Mouse (Mus musculus): Measurements from ENCODE around the gene Nfkb2. TPM values are rescaled to one million over a fixed set of nuclear protein-coding genes. Genes with fewer than 3 reads are reported as not detected.

Gene Nfkb2
- polyA plus RNA-seq, 1 experiment from 2014 or later = 7.7 TPM

DNA sequence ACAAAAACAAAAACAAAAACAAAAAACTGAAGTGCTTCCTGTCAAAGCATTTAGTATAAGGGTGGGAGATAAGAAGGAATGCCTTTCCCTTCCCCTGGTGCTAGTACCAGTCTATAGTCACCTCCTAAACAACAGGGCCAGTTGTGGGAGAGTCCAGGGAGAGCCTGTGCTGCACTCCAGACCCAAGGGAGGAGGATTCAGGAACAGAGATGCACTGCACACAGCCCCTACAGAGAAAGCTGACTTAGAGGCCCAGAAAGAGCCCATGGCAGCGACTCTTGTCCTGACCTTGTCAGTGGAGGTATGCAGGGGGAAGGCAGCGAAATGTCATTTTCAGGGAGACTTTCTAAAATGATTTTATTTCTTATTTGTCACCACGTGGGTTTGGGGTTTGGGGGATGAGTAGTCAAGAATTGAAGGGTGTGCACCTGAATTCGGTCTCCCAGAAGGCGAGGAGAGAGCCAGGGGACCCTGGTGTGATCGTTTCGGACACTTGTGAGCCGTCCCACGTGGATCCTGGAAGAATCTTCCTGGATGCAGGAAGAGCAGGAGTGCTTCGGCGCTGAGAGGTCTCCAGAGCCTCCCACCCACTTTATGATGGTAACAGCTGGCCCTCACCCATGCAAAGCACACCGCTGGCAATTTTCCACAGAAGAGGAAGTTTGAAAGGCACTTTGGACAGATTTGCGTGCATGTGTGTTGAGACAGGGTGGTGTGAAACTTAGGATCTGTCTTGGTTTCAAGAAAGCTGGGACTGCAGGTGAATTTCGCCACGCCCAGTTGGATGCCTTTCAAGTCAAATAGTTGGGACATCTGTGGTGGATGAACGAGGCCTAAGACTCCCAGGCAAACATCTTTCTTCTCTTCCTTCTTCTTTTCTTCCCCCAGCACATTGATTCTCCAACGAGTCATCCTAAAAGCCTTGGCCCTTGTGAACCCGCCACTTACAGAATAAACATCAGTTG is 587 bp upstream of the Nfkb2 start:
- Histone ChIP-seq H3K4me3 (ENCODE audit: low read depth, low read length) (peak overlapping the region; percentile 68), H3K27me3 (ENCODE audit: insufficient read depth, low read length) (0 out of 2 replicates have a peak, but pooled peaks cover 3% of the 10 kb centered on the region), H3K36me3 (ENCODE audit: insufficient read depth) (no peaks in the 10 kb centered on the region), H3K9me3 (ENCODE audit: low read depth, low read length) (no peaks in the 10 kb centered on the region), H3K4me2 (peak overlapping the region; percentile 99), H3K4me1 (ENCODE audit: insufficient read depth) (0 out of 2 replicates have a peak, but pooled peaks cover 3% of the 10 kb centered on the region), H3K27ac (ENCODE audit: low read depth) (peak overlapping the region; percentile 89; the same call in 1 of the 2 replicates), H3K9ac (no peak overlapping the region; the same call in 1 of the 2 replicates)
- TF ChIP-seq CTCF (IDR thresholded peaks at IDR 0.05; ENCODE audit: low read depth) = no peak
- ATAC-seq (ENCODE audit: insufficient read depth) (no peak), DNase-seq (no peak)
- 53% methylated on average over 18 of the region's 18 CpGs for WGBS

DNA sequence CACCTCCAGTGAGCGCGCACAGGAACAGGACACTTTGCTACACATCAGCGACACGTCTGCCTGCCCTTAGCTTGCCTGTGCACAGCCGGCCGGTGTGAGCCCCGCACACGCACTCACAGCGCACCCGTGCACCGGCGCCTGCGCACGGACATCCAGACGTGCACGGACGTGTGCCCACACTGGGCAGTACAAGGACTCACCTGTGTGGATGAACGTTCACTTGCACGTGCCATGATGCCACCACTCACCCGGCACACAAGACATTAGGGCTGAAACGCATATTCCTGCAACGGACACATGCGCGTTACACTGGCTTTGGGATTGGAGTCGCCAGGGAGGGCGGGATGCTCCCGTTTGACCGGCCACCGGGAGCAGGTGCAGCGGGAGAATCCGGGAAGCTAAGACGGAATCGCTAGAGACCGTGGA is 801 bp downstream of the Nfkb2 start:
- H3K9ac ChIP-seq = peak overlapping the region; percentile 59
- H3K27ac ChIP-seq (ENCODE audit: low read depth) = peak overlapping the region; percentile 72
- DNase-seq = no peak
- 0 out of 2 replicates have a peak, but pooled peaks cover 3% of the 10 kb centered on the region for H3K4me1 ChIP-seq (ENCODE audit: insufficient read depth)
- no peaks in the 10 kb centered on the region for H3K9me3 ChIP-seq (ENCODE audit: low read depth, low read length)
- H3K36me3 ChIP-seq (ENCODE audit: insufficient read depth) = 0 out of 2 replicates have a peak, but pooled peaks cover 5% of the 10 kb centered on the region
- ATAC-seq (ENCODE audit: insufficient read depth) = peak; percentile 30
- peak overlapping the region; percentile 68 for H3K4me3 ChIP-seq (ENCODE audit: low read depth, low read length)
- H3K27me3 ChIP-seq (ENCODE audit: insufficient read depth, low read length) = 0 out of 2 replicates have a peak, but pooled peaks cover 3% of the 10 kb centered on the region
- TF ChIP-seq CTCF (IDR thresholded peaks at IDR 0.05; ENCODE audit: low read depth) = no peak
- 1% methylated on average over 34 of the region's 34 CpGs for WGBS
- H3K4me2 ChIP-seq = peak overlapping the region; percentile 99

DNA sequence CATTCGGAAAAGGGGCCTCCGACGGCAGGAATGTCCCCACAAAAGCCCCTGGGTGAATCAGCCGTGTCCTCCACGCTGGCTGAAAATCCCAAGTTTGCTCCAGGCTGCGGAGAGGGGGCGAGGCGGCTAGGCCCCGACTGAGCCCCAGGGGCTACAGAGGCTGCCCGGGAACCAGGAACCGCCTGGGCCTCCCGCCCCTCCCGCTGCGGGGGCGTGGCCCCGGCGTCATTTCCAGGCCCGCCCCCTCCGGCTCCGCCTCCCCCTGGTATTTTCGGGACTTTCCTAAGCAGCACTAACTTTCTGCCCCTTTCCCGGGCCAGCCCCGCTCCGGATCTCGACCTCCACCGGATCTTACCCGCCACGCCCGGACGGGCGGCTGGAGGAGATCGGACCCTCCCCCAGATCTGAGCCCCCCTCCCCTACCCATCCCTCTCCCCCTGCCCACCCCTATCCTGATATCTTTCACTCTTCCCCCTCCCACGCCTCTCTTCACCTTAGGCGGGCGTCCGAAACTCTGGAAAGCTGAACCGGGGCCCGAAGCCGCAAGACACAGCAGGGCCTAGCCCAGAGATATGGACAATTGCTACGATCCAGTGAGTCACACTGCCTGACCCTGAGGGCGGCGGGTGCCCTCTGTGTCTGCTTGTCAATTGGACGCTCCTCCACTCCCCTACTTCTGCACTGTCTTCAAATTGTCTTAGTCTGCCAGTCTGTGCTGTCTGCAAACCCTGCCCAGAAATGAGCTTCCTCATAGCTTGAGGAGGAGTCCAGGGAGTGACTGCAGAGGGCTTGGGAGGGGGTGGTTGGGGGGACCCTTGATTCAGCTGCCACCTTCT is 1.5 kb downstream of the Nfkb2 start:
- H3K4me3 ChIP-seq (ENCODE audit: low read depth, low read length) = peak overlapping the region; percentile 68
- 0 out of 2 replicates have a peak, but pooled peaks cover 3% of the 10 kb centered on the region for H3K4me1 ChIP-seq (ENCODE audit: insufficient read depth)
- H3K36me3 ChIP-seq (ENCODE audit: insufficient read depth) = 0 out of 2 replicates have a peak, but pooled peaks cover 8% of the 10 kb centered on the region
- peak overlapping the region; percentile 72 for H3K27ac ChIP-seq (ENCODE audit: low read depth)
- H3K27me3 ChIP-seq (ENCODE audit: insufficient read depth, low read length) = 0 out of 2 replicates have a peak, but pooled peaks cover 3% of the 10 kb centered on the region
- H3K9ac ChIP-seq = peak overlapping the region; percentile 59
- H3K9me3 ChIP-seq (ENCODE audit: low read depth, low read length) = no peaks in the 10 kb centered on the region
- peak; percentile 92 for DNase-seq
- under 1% methylated on average over 38 of the region's 43 CpGs for WGBS
- ATAC-seq (ENCODE audit: insufficient read depth) = peak; percentile 68
- TF ChIP-seq CTCF (IDR thresholded peaks at IDR 0.05; ENCODE audit: low read depth) = no peak
- H3K4me2 ChIP-seq = peak overlapping the region; percentile 99

DNA sequence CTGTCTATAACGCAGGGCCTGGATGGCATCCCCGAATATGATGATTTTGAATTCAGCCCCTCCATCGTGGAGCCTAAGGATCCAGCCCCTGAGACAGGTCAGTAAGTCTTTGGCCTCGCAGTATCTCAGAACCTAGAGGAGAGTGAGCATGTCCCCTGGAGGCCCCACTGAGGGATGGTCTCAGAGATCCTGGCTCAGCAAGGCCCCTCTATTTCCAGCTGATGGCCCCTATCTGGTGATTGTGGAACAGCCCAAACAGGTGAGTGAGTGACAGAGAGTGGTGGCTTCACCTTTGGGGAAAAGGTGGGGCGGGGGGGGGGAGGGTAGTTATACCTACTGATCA is 2.1 kb downstream of the Nfkb2 start:
- peaks cover 14% of the 10 kb centered on the region; the same call in 1 of the 2 replicates for H3K36me3 ChIP-seq (ENCODE audit: insufficient read depth)
- no peak overlapping the region; the same call in 1 of the 2 replicates for H3K27ac ChIP-seq (ENCODE audit: low read depth)
- H3K9me3 ChIP-seq (ENCODE audit: low read depth, low read length) = no peaks in the 10 kb centered on the region
- ATAC-seq (ENCODE audit: insufficient read depth) = no peak
- 0 out of 2 replicates have a peak, but pooled peaks cover 3% of the 10 kb centered on the region for H3K27me3 ChIP-seq (ENCODE audit: insufficient read depth, low read length)
- peak overlapping the region; percentile 59 for H3K9ac ChIP-seq
- DNase-seq = no peak
- H3K4me3 ChIP-seq (ENCODE audit: low read depth, low read length) = peak overlapping the region; percentile 68
- 51% methylated on average over 5 of the region's 5 CpGs for WGBS
- peak overlapping the region; percentile 99 for H3K4me2 ChIP-seq
- H3K4me1 ChIP-seq (ENCODE audit: insufficient read depth) = 0 out of 2 replicates have a peak, but pooled peaks cover 3% of the 10 kb centered on the region
- TF ChIP-seq CTCF (IDR thresholded peaks at IDR 0.05; ENCODE audit: low read depth) = no peak

DNA sequence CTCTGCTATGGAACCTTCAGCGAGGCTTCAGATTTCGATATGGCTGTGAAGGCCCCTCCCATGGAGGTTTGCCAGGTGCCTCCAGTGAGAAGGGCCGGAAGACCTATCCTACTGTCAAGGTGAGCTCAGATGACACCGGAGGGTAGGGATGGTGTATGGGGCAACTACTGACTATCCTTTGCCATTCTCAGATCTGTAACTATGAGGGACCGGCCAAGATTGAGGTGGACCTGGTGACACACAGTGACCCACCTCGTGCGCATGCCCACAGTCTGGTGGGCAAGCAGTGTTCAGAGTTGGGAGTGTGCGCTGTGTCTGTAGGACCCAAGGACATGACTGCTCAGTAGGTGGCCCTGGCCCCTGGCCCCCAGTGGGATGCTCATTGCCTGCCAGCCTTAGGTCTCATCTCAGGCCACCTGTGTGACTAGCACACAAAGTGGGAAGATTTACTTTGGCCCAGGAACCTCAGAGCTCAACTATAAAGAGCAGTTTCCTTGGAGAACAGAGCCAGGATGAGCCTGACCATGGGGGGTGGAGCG is 2.7 kb downstream of the Nfkb2 start:
- 90% methylated on average over 9 of the region's 9 CpGs for WGBS
- ATAC-seq (ENCODE audit: insufficient read depth) = no peak
- no peak for DNase-seq
- H3K9me3 ChIP-seq (ENCODE audit: low read depth, low read length) = no peaks in the 10 kb centered on the region
- no peak for TF ChIP-seq CTCF (IDR thresholded peaks at IDR 0.05; ENCODE audit: low read depth)
- H3K9ac ChIP-seq = no peak overlapping the region
- H3K27me3 ChIP-seq (ENCODE audit: insufficient read depth, low read length) = 0 out of 2 replicates have a peak, but pooled peaks cover 3% of the 10 kb centered on the region
- no peak overlapping the region for H3K4me2 ChIP-seq
- H3K4me3 ChIP-seq (ENCODE audit: low read depth, low read length) = no peak overlapping the region
- no peak overlapping the region for H3K27ac ChIP-seq (ENCODE audit: low read depth)
- H3K36me3 ChIP-seq (ENCODE audit: insufficient read depth) = peaks cover 15% of the 10 kb centered on the region; the same call in 1 of the 2 replicates
- H3K4me1 ChIP-seq (ENCODE audit: insufficient read depth) = 0 out of 2 replicates have a peak, but pooled peaks cover 3% of the 10 kb centered on the region

DNA sequence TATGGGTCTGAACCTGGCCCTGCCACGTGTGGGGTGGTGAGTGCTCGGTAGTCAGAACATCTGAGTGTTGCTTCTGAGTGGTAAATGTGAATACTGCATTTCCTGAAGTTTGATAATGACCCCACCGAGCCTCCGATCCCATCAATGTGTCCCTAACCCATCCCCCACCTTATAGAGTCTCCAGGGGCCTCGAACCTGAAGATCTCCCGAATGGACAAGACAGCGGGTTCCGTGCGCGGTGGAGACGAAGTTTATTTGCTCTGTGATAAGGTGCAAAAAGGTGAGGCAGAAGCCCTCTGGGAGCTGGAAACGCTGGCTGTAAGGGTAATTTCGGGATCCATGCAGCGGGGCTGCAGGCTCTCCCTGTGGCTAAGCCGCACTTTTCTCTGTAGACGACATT is 3.7 kb downstream of the Nfkb2 start:
- DNase-seq = no peak

More for the DNA sequence above, 3.7 kb downstream of the Nfkb2 start:
- Histone ChIP-seq H3K9me3 (ENCODE audit: low read depth, low read length) (no peaks in the 10 kb centered on the region), H3K27ac (ENCODE audit: low read depth) (no peak overlapping the region), H3K4me3 (ENCODE audit: low read depth, low read length) (no peak overlapping the region), H3K36me3 (ENCODE audit: insufficient read depth) (peaks cover 15% of the 10 kb centered on the region; the same call in 1 of the 2 replicates), H3K4me1 (ENCODE audit: insufficient read depth) (0 out of 2 replicates have a peak, but pooled peaks cover 3% of the 10 kb centered on the region), H3K4me2 (no peak overlapping the region), H3K27me3 (ENCODE audit: insufficient read depth, low read length) (0 out of 2 replicates have a peak, but pooled peaks cover 7% of the 10 kb centered on the region), H3K9ac (no peak overlapping the region)
- no peak for ATAC-seq (ENCODE audit: insufficient read depth)
- TF ChIP-seq CTCF (IDR thresholded peaks at IDR 0.05; ENCODE audit: low read depth) = no peak
- WGBS = 72% methylated on average over 16 of the region's 16 CpGs
